Mouse (Mus musculus): ENCODE measurements around the gene Oprm1.

DNA sequence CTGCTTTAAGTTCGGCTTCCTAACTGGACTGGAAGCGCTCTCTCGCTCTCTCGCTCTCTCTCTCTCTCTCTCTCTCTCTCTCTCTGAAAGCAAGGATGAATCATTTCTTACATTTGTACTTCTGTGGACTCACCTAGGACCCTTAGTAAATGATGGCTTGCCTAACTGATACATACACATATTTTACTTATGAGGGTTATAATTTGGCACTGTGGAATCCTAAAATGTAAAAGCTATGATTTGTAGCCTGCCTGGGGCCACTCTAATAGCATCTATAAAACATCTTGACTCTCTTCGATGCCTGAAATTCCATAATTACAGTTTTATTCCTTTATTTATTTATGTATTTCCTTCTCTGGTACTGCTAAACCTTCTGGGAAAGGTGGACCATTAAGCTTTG lies 312.6 kb downstream of the Oprm1 start:
- TF ChIP-seq ZC3H11A (IDR thresholded peaks at IDR 0.05; ENCODE audit: borderline replicate concordance, low read depth, low read length) (no peak), MAFK (IDR thresholded peaks at IDR 0.05; ENCODE audit: insufficient read depth, low read depth, low read length) (no peak), CHD2 (IDR thresholded peaks at IDR 0.05; ENCODE audit: low read depth, low read length) (no peak), ZNF384 (IDR thresholded peaks at IDR 0.05; ENCODE audit: low read depth, low read length) (no peak)

All from ES-E14 (cell line).